Mouse (Mus musculus) hindbrain, embryonic 11.5 days (tissue): ENCODE data around the gene Bptf. TPM values are rescaled to one million over a fixed set of nuclear protein-coding genes. Genes with fewer than 3 reads are reported as not detected.
"Not testable (repeated sequence)": the region's sequence is repeated elsewhere in the genome, so short reads cannot be mapped to it uniquely, and the experiment has no call there.

Source experiments
- ATAC-seq: fragments of 200-750 bp; cut with Nextera tagmentation; 2 replicates; pipeline ENCODE4 v1.8.0; 2017; ENCODE audit warnings: mild to moderate bottlenecking, moderate TSS enrichment, moderate library complexity; ENCODE audit not compliant: low FRiP score
- DNase-seq: peaks from one replicate; pipeline ENCODE4 v3.0.0-alpha.2; 2015; ENCODE audit warnings: low spot score
- H3K27ac ChIP-seq: fragments of 300-500 bp; sonication (generic); 2 replicates; pipeline ENCODE4 v1.5.1; 2014; ENCODE audit warnings: mild to moderate bottlenecking, low read depth, low read length
- H3K27me3 ChIP-seq: fragments of 300-500 bp; sonication (generic); 2 replicates; pipeline ENCODE4 v1.6.1; 2014; ENCODE audit warnings: mild to moderate bottlenecking, low read length, moderate library complexity, mixed read lengths; ENCODE audit not compliant: control insufficient read depth, insufficient read depth
- H3K36me3 ChIP-seq: fragments of 300-500 bp; sonication (generic); 2 replicates; pipeline ENCODE4 v1.6.1; 2014; ENCODE audit warnings: mild to moderate bottlenecking, low read length, moderate library complexity, mixed read lengths; ENCODE audit not compliant: control insufficient read depth, insufficient read depth
- H3K4me1 ChIP-seq: fragments of 300-500 bp; sonication (generic); replicated peaks from 2 replicates; pipeline ENCODE4 v1.6.1; 2014; ENCODE audit warnings: low read length, mixed read lengths; ENCODE audit not compliant: control insufficient read depth, insufficient read depth
- H3K4me2 ChIP-seq: fragments of 300-500 bp; sonication (generic); replicated peaks from 2 replicates; pipeline ENCODE4 v1.6.1; 2014; ENCODE audit warnings: mild to moderate bottlenecking, low read depth, low read length
- H3K4me3 ChIP-seq: fragments of 300-500 bp; sonication (generic); 2 replicates; pipeline ENCODE4 v1.5.1; 2014; ENCODE audit warnings: low read depth, low read length
- H3K9ac ChIP-seq: fragments of 300-500 bp; sonication (generic); 2 replicates; pipeline ENCODE4 v1.6.1; 2014; ENCODE audit warnings: low read depth, low read length
- H3K9me3 ChIP-seq: fragments of 300-500 bp; sonication (generic); 2 replicates; pipeline ENCODE4 v1.6.1; 2016; ENCODE audit warnings: low read length; ENCODE audit not compliant: control insufficient read depth
- WGBS: fragments of 180-500 bp; shearing (Covaris S2); extraction: QIAGEN DNeasy Blood & Tissue Kit; methylation state at CpG from one replicate; pipeline ENCODE4 v1.1.7; 2014; 5-methylcytosine and 5-hydroxymethylcytosine counted together
- polyA plus RNA-seq: library from polyadenylated mRNA; unstranded; fragments of >200 nt; fragmentation: Nextera tagmentation; extraction: Ambion mirVana; gene quantifications from 2 replicates; pipeline ENCODE4 v1.2.1, GENCODE M21; 2014

The Bptf gene
- polyA plus RNA-seq, 1 experiment from 2014 or later: 55.1 TPM

DNA sequence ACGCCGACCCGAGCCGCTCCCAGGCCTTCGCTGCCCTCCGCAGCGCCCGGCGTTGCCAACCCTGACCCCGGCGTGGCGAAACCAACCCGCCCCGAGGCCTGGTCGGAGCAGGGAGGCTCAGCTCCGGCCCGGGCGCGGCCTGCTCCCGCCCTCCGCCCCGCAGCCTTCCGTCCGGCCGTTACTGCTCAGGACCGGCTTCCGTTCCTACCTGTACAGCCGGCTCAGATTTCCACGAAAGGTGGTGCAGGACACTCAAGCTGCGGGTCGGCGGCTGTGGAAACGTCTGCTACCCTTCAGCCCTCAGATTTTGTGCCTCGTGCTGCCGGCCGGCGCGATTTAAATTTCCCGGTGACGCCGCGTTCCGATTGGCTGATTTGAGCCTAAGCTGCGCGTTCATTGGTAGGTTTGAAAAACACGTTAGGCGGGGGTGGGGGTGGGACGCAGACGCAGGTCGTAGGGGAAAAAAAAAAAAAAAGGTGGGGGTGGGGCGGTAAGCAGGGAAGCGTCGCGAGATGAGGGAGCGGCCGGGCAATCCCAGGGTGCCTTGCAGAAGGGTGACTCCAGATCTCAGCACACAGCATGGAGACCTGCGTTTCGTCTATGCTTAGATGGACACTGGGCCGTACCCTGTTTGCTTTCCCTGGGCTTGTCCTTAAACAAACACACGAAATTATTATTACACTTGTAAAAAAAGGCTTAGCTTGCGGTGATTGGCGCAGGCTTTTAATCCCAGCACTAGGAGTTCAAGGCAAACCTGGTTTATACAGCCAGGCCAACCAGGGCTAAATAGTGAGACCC, 132.6 kb downstream of the Bptf start, which contains the start of gene Kpna2:
TSS of gene Kpna2 (minus strand) at position 391 of the 798 bp plus-strand sequence.
- WGBS: under 1% methylated on average over 59 of the region's 62 CpGs
- Histone ChIP-seq H3K27ac (peak within 1 kb of the TSS; percentile 86), H3K4me3 (peak within 1 kb of the TSS; percentile 98), H3K9me3 (no peaks in the 10 kb centered on the region), H3K36me3 (peaks cover 3% of the 10 kb centered on the region; the same call in 1 of the 2 replicates), H3K4me1 (no peaks in the 10 kb centered on the region; the same call in none of the 2 replicates), H3K9ac (peak within 1 kb of the TSS; percentile 95), H3K4me2 (peak within 1 kb of the TSS; percentile 49), H3K27me3 (no peaks in the 10 kb centered on the region)
- DNase-seq (peak; percentile 93), ATAC-seq (peak; percentile 91)

DNA sequence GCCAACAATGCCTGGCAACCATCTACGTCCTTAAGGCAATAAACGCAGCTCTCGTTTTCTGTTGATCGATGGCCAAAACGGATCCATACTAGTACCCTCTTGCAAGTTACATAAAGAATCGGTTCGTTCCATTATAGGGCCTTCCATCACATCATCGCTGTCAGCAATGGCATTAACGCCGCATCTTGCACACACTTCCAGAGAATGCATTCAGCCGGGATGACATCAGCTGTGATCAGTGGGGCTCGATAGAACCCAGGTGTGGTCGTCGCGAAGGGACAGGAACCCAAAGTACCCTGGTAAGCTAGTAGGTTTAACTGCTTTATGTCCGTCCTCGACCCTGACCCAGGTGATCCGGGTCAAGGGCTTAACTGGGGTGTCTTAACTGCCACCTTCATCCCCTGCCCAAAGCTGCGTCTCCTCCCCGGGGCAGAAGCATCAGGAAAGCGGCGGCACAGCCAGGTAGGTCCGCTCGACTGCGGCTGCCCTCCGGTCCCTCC, 133.2 kb downstream of the Bptf start:
- H3K4me2 ChIP-seq: peak overlapping the region; percentile 49
- peak; percentile 48 for ATAC-seq
- H3K36me3 ChIP-seq: peaks cover 3% of the 10 kb centered on the region; the same call in 1 of the 2 replicates
- under 1% methylated on average over 25 of the region's 26 CpGs for WGBS
- peak overlapping the region; percentile 95 for H3K9ac ChIP-seq
- H3K4me3 ChIP-seq: peak overlapping the region; percentile 98
- peak overlapping the region; percentile 86 for H3K27ac ChIP-seq
- no peaks in the 10 kb centered on the region; the same call in none of the 2 replicates for H3K4me1 ChIP-seq
- no peaks in the 10 kb centered on the region for H3K27me3 ChIP-seq
- peak; percentile 62 for DNase-seq
- no peaks in the 10 kb centered on the region for H3K9me3 ChIP-seq

DNA sequence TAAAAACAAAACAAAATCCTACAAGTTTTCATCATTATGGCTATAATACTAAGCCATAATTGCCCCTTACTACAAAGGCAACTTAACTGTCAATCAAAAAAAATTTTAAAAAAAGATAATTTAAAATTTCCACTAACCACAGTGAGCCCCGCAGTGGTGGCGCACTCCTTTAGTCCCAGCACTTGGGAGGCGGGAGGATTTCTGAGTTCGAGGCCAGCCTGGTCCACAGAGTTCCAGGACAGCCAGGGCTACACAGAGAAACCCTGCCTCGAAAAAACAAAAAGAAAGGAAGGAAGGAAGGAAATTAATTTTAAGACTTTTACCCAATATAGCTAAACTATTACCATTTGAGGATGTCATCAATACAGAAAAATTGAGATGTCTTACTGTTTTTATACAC, 134.0 kb downstream of the Bptf start:
- Histone ChIP-seq H3K4me1 (no peaks in the 10 kb centered on the region; the same call in none of the 2 replicates), H3K36me3 (peaks cover 6% of the 10 kb centered on the region; the same call in 1 of the 2 replicates), H3K9me3 (no peaks in the 10 kb centered on the region), H3K27me3 (no peaks in the 10 kb centered on the region), H3K4me2 (peak overlapping the region; percentile 49), H3K27ac (0 out of 2 replicates have a peak overlapping the region, but pooled peaks have one; percentile 86), H3K4me3 (peak overlapping the region; percentile 98), H3K9ac (peak overlapping the region; percentile 95)
- whole genome bisulfite sequencing: 16% methylated on average over 5 of the region's 5 CpGs
- ATAC-seq (no peak), DNase-seq (no peak)

DNA sequence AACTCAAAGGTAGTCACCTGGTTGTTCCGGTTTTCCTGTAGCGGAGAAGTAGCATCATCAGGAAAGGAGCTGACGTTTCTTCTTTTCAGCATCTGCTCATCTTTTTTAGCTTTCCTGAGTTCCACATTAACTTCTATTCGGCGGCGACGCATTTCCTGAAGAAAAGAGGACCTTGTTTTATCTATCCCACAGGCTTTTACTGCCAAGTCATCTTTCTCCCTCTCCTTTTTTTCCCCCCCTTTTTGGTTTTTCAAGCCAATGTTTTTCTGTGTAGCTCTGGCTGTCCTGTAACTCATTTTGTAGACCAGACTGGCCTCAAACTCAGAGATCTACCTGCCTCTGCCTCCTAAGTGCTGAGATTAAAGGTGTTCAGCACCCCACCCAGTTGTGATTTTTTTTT, 135.4 kb downstream of the Bptf start:
- H3K4me2 ChIP-seq, ATAC-seq: not testable (repeated sequence)
- 98% methylated on average over 7 of the region's 7 CpGs for WGBS

DNA sequence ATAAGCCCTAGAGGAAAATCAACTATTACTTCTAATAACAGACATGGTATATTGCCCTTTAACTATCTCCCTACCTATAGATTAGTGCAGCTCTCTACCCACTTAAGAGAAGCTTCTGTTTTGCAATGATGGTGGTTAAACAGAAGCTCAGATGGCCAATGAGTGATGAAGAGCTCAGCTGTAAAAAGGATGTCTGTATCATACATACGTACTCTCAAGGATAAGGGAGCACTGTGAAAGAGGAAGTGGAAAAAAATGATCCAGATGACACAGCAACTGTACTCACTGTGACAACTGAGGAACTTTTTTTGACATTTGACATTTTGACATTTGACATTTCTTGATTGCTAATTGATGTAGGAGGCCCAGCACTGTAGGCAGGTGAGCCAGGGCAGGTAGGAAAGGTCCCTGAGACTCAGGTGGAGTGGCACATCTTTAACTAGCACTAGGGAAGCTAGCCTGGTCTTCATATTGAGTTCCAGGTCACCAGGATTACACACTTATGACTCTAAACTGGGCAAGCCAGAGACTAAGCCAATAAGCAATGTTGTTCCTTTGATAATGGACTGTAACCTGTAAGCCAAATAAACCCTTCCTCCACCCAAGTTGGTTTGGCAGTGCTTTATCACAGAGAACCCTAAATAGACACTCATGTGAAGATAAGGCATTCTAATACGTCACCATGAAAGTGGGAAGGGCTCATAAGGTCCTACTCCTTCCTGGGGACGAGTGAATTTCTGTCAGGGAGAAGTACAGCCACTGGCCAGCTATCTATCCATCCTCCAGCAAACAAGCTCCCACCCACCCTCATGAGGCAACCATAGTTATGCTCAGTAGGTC, 137.5 kb downstream of the Bptf start:
- H3K4me2 ChIP-seq: no peak overlapping the region
- WGBS: 87% methylated on average over 3 of the region's 3 CpGs
- H3K27ac ChIP-seq: no peak overlapping the region

More for the DNA sequence above, 135.4 kb downstream of the Bptf start:
- H3K9ac ChIP-seq, H3K4me1 ChIP-seq, H3K27ac ChIP-seq, H3K9me3 ChIP-seq, DNase-seq, H3K4me3 ChIP-seq, H3K27me3 ChIP-seq, H3K36me3 ChIP-seq: not testable (repeated sequence)

DNA sequence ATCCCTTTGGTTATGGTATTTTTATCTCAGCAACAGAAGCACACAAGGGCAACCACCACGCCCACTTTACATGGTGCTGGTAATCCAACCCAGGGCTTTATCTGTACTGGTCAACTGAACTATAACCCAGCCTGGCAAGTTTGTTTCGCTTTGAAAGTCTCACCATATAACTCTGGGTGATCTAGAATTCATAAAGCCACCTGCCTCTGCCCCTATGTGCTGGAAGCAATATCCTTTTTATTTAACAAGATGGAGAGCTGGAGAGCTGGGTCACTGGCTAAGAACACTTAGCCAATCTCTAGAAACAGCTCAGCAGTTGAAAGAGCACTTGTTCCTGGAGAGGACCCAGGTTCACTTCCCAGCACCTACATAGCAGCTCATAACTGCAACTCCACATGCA, 144.5 kb downstream of the Bptf start:
- H3K4me1 ChIP-seq: no peaks in the 10 kb centered on the region
- no peaks in the 10 kb centered on the region for H3K27me3 ChIP-seq
- 94% methylated on average over 2 of the region's 2 CpGs for WGBS
- H3K36me3 ChIP-seq: peaks cover 6% of the 10 kb centered on the region; the same call in 1 of the 2 replicates
- H3K9ac ChIP-seq: no peak overlapping the region
- no peak overlapping the region for H3K4me2 ChIP-seq
- no peak overlapping the region for H3K27ac ChIP-seq
- DNase-seq (no peak), ATAC-seq (no peak)
- H3K4me3 ChIP-seq: no peak overlapping the region
- H3K9me3 ChIP-seq: no peaks in the 10 kb centered on the region

More for the DNA sequence above, 137.5 kb downstream of the Bptf start:
- peaks cover 6% of the 10 kb centered on the region; the same call in 1 of the 2 replicates for H3K36me3 ChIP-seq
- H3K4me1 ChIP-seq: no peaks in the 10 kb centered on the region; the same call in none of the 2 replicates
- ATAC-seq (no peak), DNase-seq (no peak)
- H3K9me3 ChIP-seq: no peaks in the 10 kb centered on the region
- H3K4me3 ChIP-seq: no peak overlapping the region
- no peak overlapping the region for H3K9ac ChIP-seq
- H3K27me3 ChIP-seq: no peaks in the 10 kb centered on the region

DNA sequence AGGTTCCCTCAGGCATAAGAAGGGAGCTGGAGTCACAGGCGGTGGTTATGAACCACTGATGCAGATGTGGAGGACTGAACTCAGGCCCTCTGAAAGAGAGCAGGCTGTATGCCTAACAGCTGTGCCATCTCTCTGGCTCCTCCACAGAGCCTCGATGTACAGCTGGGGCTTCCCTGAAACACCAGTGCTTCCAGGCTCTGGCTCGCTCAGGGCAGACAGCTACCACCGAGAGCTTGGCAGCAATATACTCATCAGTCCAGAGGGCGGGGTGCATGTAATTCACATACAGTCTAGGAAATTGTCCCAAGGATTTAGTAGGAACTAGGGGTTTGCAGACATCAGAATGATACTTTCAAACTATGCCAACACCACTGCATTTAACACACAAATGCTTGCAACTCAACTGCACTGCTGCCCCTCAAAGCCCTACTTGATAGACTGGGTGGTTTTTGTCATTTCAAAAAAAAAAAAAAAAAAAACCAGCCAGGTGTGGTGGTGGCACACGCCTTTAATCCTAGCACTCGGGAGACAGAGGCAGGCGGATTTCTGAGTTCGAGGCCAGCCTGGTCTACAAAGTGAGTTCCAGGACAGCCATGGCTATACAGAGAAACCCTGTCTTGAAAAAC, 145.8 kb downstream of the Bptf start:
- H3K27me3 ChIP-seq, H3K36me3 ChIP-seq, H3K9me3 ChIP-seq, H3K9ac ChIP-seq, H3K27ac ChIP-seq, H3K4me2 ChIP-seq, ATAC-seq, H3K4me3 ChIP-seq, H3K4me1 ChIP-seq, DNase-seq: not testable (repeated sequence)
- 91% methylated on average over 9 of the region's 9 CpGs for WGBS
